Mouse (Mus musculus) myocyte (in vitro differentiated cells): ENCODE measurements at regions not wholly inside any gene's neighbourhood (a gene's known extent, or its start where the extent isn't known, plus 50 kb on each side); places are given as distances from the start of the nearest gene placed in this dataset.
A peak's percentile ranks its signal among the peaks of the same experiment; 100 is the strongest.

Experiments
- E2F4 ChIP-seq: IDR thresholded peaks from one replicate; pipeline ENCODE4 v1.6.1; 2011; ENCODE audit warnings: mild to moderate bottlenecking, control low read depth, moderate library complexity; ENCODE audit not compliant: insufficient read depth
- POLR2A ChIP-seq: IDR thresholded peaks from one replicate; pipeline ENCODE4 v1.6.1; 2011; ENCODE audit warnings: low read depth, mild to moderate bottlenecking, control low read depth, moderate library complexity; ENCODE audit not compliant: insufficient read length
- TCF12 ChIP-seq: IDR thresholded peaks from one replicate; pipeline ENCODE4 v1.6.1; 2011; ENCODE audit warnings: mild to moderate bottlenecking, control low read depth; ENCODE audit not compliant: poor library complexity, insufficient read depth, severe bottlenecking
- TCF3 ChIP-seq: IDR thresholded peaks from one replicate; pipeline ENCODE4 v1.6.1; 2011; ENCODE audit warnings: low read depth, control low read depth; ENCODE audit not compliant: insufficient read length
- USF1 ChIP-seq: IDR thresholded peaks from one replicate; pipeline ENCODE4 v1.6.1; 2011; ENCODE audit warnings: low read depth, mild to moderate bottlenecking, control low read depth, moderate library complexity

GRCm38 (mm10) chr5:111891261-111891693 is 157.6 kb downstream of the Gm26897 start:
- TF ChIP-seq TCF12, result peak; percentile 62
- no peak for TF ChIP-seq TCF3
- TF ChIP-seq POLR2A, result peak; percentile 55
- TF ChIP-seq USF1, result peak; percentile 36
- no peak for TF ChIP-seq E2F4
